Mouse (Mus musculus) midbrain, embryonic 11.5 days (tissue): Measurements from ENCODE around the gene H2-M10.6. TPM values are rescaled to one million over a fixed set of nuclear protein-coding genes. Genes with fewer than 3 reads are reported as not detected.

Source experiments
- ATAC-seq: fragments of 200-750 bp; cut with Nextera tagmentation; 2 replicates; pipeline ENCODE4 v1.8.0; 2017; ENCODE audit warnings: moderate TSS enrichment, moderate library complexity; ENCODE audit not compliant: low FRiP score
- DNase-seq: peaks from one replicate; pipeline ENCODE4 v3.0.0; 2015; ENCODE audit warnings: low spot score; ENCODE audit errors: missing footprints
- H3K27ac ChIP-seq: fragments of 300-500 bp; sonication (generic); 2 replicates; pipeline ENCODE4 v1.5.1; 2014; ENCODE audit warnings: low read depth, low read length
- H3K27me3 ChIP-seq: fragments of 300-500 bp; sonication (generic); 2 replicates; pipeline ENCODE4 v1.6.1; 2014; ENCODE audit warnings: mild to moderate bottlenecking, low read length, moderate library complexity, mixed read lengths; ENCODE audit not compliant: control insufficient read depth, insufficient read depth
- H3K36me3 ChIP-seq: fragments of 300-500 bp; sonication (generic); 2 replicates; pipeline ENCODE4 v1.6.1; 2014; ENCODE audit warnings: mild to moderate bottlenecking, low read length, moderate library complexity, mixed read lengths; ENCODE audit not compliant: control insufficient read depth, insufficient read depth
- H3K4me1 ChIP-seq: fragments of 300-500 bp; sonication (generic); 2 replicates; pipeline ENCODE4 v1.6.1; 2014; ENCODE audit warnings: low read length; ENCODE audit not compliant: control insufficient read depth, insufficient read depth
- H3K4me2 ChIP-seq: fragments of 300-500 bp; sonication (generic); 2 replicates; pipeline ENCODE4 v1.6.1; 2014; ENCODE audit warnings: mild to moderate bottlenecking, moderate library complexity
- H3K4me3 ChIP-seq: fragments of 300-500 bp; sonication (generic); 2 replicates; pipeline ENCODE4 v1.5.1; 2014; ENCODE audit warnings: low read depth, low read length
- H3K9ac ChIP-seq: fragments of 300-500 bp; sonication (generic); 2 replicates; pipeline ENCODE4 v1.6.1; 2014; ENCODE audit warnings: low read length
- H3K9me3 ChIP-seq: fragments of 300-500 bp; sonication (generic); 2 replicates; pipeline ENCODE4 v1.6.1; 2016; ENCODE audit warnings: low read length; ENCODE audit not compliant: control insufficient read depth
- WGBS: fragments of 180-500 bp; shearing (Covaris S2); extraction: QIAGEN DNeasy Blood & Tissue Kit; methylation state at CpG from one replicate; pipeline ENCODE4 v1.1.7; 2014; 5-methylcytosine and 5-hydroxymethylcytosine counted together
- polyA plus RNA-seq: library from polyadenylated mRNA; unstranded; fragments of >200 nt; fragmentation: Nextera tagmentation; extraction: Ambion mirVana; gene quantifications from 2 replicates; pipeline ENCODE4 v1.2.1, GENCODE M21; 2014

Gene H2-M10.6
- polyA plus RNA-seq, 1 experiment from 2014 or later: not detected

DNA sequence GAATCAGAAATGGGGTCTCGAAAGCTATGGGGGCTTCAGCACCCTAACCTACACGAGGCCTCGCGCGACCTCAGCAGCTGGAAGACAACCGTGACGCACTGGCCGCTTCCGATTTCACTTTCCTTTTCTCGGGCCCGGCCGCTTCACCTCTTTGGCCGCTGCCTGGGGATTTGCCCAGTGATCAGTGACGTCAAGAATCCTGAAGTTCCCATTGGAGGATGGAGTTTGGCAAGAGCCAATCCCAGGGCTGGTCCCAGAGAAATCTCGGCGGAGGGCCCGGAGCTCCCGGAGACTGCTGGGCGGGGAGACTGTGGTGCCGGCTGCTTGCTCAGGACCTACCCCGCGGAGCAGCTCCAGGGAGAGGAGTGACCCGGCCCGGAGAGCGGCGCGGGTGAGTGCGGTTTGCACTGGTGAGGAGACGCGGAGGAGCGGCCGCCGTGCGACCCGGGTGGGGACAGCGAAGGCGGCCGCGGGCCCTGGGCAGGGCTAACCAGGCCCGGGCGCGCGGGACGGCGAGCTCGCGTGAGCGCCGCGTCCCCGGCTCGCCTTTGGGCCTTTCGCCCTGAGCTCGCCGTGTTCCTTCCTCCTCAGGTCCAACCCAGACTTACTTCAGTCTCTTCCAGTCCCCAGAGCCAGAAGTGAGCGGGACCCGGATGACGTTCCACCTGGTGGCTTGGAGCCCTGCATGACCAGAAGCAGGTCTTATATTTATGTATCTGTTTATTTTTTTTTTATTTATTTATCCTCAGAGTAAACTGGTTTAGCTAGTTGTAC is 25.1 kb downstream of the H2-M10.6 start, which contains the start of gene Trim26:
Trim26 (plus strand) TSS at position 261 of the 774 bp plus-strand sequence.
- peak within 1 kb of the TSS; percentile 73 for H3K4me3 ChIP-seq
- under 1% methylated on average over 57 of the region's 58 CpGs for WGBS
- no peaks in the 10 kb centered on the region for H3K36me3 ChIP-seq
- peak; percentile 98 for DNase-seq
- H3K27me3 ChIP-seq: no peaks in the 10 kb centered on the region
- ATAC-seq: peak; percentile 99
- peak within 1 kb of the TSS; percentile 87 for H3K27ac ChIP-seq
- H3K9me3 ChIP-seq: no peaks in the 10 kb centered on the region
- H3K4me1 ChIP-seq: peaks cover 8% of the 10 kb centered on the region
- peak within 1 kb of the TSS; percentile 88 for H3K9ac ChIP-seq
- peak within 1 kb of the TSS; percentile 66 for H3K4me2 ChIP-seq

DNA sequence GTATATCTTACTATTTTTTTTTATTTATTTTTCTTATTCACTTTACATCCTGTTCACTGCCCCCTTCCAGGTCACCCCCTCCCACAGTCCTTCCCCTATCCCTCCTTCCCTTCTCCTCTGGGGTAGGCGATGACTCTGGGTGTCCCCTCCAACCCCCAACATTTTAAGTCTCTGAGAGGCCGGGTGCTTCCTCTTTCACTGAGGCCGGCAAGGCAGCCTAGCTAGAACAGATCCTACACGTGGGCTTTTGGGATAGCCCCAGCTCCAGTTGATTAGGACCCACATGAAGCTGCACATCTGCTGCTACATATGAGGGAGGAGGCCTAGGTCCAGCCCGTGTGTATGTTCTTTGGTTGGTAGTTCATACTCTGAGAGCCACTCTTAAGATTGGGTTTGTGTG is 27.0 kb downstream of the H2-M10.6 start:
- Histone ChIP-seq H3K9ac (no peak overlapping the region), H3K4me2 (no peak overlapping the region), H3K4me1 (peaks cover 8% of the 10 kb centered on the region), H3K36me3 (no peaks in the 10 kb centered on the region), H3K27me3 (no peaks in the 10 kb centered on the region), H3K9me3 (no peaks in the 10 kb centered on the region), H3K4me3 (no peak overlapping the region), H3K27ac (no peak overlapping the region)
- ATAC-seq (no peak), DNase-seq (no peak)
- 87% methylated on average over 5 of the region's 5 CpGs for WGBS

GRCm38 (mm10) chr17:36839931-36840330 is 28.0 kb downstream of the H2-M10.6 start:
- Histone ChIP-seq H3K4me1 (peaks cover 8% of the 10 kb centered on the region), H3K27ac (no peak overlapping the region), H3K9me3 (no peaks in the 10 kb centered on the region), H3K36me3 (no peaks in the 10 kb centered on the region), H3K27me3 (no peaks in the 10 kb centered on the region), H3K4me3 (no peak overlapping the region), H3K9ac (no peak overlapping the region), H3K4me2 (no peak overlapping the region)
- WGBS: 88% methylated on average over 3 of the region's 3 CpGs
- DNase-seq (no peak), ATAC-seq (no peak)

GRCm38 (mm10) chr17:36840961-36841445 is 29.0 kb downstream of the H2-M10.6 start:
- Histone ChIP-seq H3K4me2 (no peak overlapping the region), H3K27me3 (no peaks in the 10 kb centered on the region), H3K36me3 (no peaks in the 10 kb centered on the region), H3K4me1 (peaks cover 8% of the 10 kb centered on the region), H3K27ac (no peak overlapping the region), H3K9ac (no peak overlapping the region), H3K4me3 (no peak overlapping the region), H3K9me3 (no peaks in the 10 kb centered on the region)
- ATAC-seq: no peak
- DNase-seq: no peak

GRCm38 (mm10) chr17:36843696-36844095 is 31.7 kb downstream of the H2-M10.6 start:
- no peaks in the 10 kb centered on the region for H3K9me3 ChIP-seq
- no peak overlapping the region for H3K9ac ChIP-seq
- ATAC-seq: no peak
- H3K27ac ChIP-seq: no peak overlapping the region
- H3K4me3 ChIP-seq: no peak overlapping the region
- H3K27me3 ChIP-seq: no peaks in the 10 kb centered on the region
- no peak overlapping the region for H3K4me2 ChIP-seq
- H3K4me1 ChIP-seq: no peaks in the 10 kb centered on the region
- 84% methylated on average over 7 of the region's 7 CpGs for WGBS
- DNase-seq: no peak
- no peaks in the 10 kb centered on the region for H3K36me3 ChIP-seq

DNA sequence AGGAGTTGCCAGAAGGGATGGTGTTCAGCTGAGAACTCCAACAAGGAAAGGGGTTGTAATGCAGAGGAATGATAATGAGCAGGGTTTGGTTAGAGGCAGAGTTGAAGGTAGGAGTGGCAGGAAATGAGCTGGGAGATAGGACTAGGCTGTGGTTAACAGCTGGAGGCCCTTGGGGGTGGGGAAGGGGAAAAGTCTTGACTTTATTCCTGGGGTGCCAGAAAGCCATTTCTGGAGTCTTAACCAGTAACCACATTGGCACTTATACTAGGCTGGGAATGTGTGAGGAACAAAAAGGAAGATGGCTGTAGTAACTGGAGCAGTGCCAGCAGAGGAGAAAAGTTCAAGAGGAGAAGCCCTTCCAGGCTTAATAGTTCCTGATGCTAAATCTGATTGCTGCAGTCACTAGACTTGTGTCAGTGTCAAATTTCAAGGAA is 32.3 kb downstream of the H2-M10.6 start:
- no peaks in the 10 kb centered on the region for H3K27me3 ChIP-seq
- no peaks in the 10 kb centered on the region for H3K4me1 ChIP-seq
- ATAC-seq: no peak
- H3K9ac ChIP-seq: no peak overlapping the region
- no peaks in the 10 kb centered on the region for H3K36me3 ChIP-seq
- DNase-seq: no peak
- no peak overlapping the region for H3K4me2 ChIP-seq
- H3K9me3 ChIP-seq: no peaks in the 10 kb centered on the region
- H3K27ac ChIP-seq: no peak overlapping the region
- no peak overlapping the region for H3K4me3 ChIP-seq

GRCm38 (mm10) chr17:36844725-36845124 is 32.8 kb downstream of the H2-M10.6 start:
- H3K36me3 ChIP-seq: no peaks in the 10 kb centered on the region
- no peak overlapping the region for H3K4me2 ChIP-seq
- no peak for ATAC-seq
- no peak overlapping the region for H3K4me3 ChIP-seq
- H3K9ac ChIP-seq: no peak overlapping the region
- no peaks in the 10 kb centered on the region for H3K9me3 ChIP-seq
- WGBS: 91% methylated on average over 1 of the region's 1 CpGs
- no peaks in the 10 kb centered on the region for H3K27me3 ChIP-seq
- no peak overlapping the region for H3K27ac ChIP-seq
- DNase-seq: no peak
- H3K4me1 ChIP-seq: no peaks in the 10 kb centered on the region

DNA sequence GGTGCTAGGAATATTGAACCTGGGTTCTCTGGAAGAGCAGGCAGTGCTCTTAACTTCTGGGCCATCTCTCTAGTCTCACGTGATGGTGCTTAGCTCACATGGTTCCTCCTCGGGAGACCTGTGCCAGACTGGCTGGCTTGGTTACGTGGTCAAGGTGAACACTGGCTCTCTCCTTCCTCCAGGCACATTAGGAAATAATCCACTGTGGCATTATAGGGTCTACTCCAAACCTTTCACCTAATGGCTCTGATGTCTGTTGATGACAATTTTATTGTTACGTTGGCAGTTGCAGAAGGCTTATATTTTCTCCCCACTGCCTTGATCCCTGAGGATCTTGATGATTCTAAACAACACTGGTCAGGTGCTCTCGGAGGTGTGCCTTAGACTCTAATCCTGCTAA is 36.9 kb downstream of the H2-M10.6 start:
- ATAC-seq: no peak
- H3K4me3 ChIP-seq: no peak overlapping the region
- no peaks in the 10 kb centered on the region for H3K4me1 ChIP-seq
- no peak overlapping the region for H3K9ac ChIP-seq
- no peak overlapping the region for H3K27ac ChIP-seq
- no peak for DNase-seq
- no peaks in the 10 kb centered on the region for H3K27me3 ChIP-seq
- WGBS: 88% methylated on average over 5 of the region's 5 CpGs
- peaks cover 6% of the 10 kb centered on the region for H3K36me3 ChIP-seq
- no peak overlapping the region for H3K4me2 ChIP-seq
- no peaks in the 10 kb centered on the region for H3K9me3 ChIP-seq

DNA sequence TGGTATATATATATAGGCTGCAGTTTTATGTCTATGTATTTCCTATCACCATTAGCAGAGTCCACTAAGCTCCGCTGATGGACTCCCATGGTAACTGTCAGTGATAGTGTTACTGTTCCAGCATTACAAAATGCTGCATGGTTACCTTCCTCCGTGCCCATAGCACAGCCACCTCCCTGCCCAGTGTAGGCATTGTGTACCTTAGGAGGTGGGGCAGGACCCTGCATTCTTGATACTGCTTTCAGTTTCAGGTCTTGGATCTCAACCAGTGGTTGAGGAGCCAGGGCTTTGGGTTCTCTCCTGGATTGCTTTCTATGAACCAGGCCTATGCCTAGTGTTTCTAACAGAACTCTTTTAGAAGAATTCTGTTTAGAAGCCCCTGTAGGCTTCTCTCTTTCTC is 38.0 kb downstream of the H2-M10.6 start:
- no peaks in the 10 kb centered on the region for H3K4me1 ChIP-seq
- H3K9ac ChIP-seq: no peak overlapping the region
- H3K4me3 ChIP-seq: no peak overlapping the region
- WGBS: 93% methylated on average over 2 of the region's 2 CpGs
- H3K27ac ChIP-seq: no peak overlapping the region
- DNase-seq (peak; percentile 44), ATAC-seq (no peak)
- peaks cover 12% of the 10 kb centered on the region for H3K36me3 ChIP-seq
- H3K27me3 ChIP-seq: no peaks in the 10 kb centered on the region
- H3K9me3 ChIP-seq: no peaks in the 10 kb centered on the region
- H3K4me2 ChIP-seq: no peak overlapping the region
